Mouse (Mus musculus): ENCODE measurements around the gene Galnt14.

Galnt14 gene

DNA sequence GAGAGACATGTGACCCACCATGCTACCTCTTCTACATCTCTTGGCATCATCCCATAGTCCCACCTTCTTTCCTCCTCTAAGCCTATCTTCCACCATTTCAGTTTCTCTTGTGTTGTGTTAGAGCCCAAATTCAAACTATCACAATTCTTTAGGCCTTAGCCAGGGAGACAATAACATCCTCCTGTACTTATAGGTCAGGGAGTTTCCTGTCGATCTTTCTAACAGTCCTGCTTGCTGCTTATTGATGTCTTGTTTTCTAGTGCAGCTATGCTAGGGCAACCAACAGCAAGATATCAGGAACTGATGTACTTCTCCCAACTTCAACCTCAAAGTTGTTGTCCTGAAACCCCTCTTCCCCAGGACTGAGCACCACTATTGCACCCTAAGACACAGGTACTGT is 195.4 kb downstream of the Galnt14 start:
- in situ Hi-C loops (cut with MboI; ENCODE audit: low sequenced_read_pairs): no loop called here

DNA sequence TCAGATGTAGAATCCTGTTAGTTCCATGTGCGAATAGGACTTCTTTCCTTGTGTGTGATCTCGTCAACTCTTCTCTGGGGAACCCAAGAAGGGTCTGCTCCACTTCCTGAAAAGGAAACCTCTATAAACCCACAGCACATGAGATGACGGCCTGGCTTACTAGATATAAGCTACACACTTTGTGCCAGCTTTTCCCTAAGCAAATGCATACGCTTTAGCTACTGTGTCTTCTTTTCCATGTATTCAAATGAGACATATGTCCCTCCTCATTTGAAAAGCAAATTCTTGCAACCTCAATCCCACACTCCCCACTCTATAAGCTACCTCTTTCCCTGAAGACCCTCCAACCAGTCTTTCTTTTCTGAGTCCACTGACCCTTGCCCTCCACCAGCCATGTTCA is 196.0 kb downstream of the Galnt14 start:
- in situ Hi-C loops (cut with MboI; ENCODE audit: low sequenced_read_pairs): no loop called here

DNA sequence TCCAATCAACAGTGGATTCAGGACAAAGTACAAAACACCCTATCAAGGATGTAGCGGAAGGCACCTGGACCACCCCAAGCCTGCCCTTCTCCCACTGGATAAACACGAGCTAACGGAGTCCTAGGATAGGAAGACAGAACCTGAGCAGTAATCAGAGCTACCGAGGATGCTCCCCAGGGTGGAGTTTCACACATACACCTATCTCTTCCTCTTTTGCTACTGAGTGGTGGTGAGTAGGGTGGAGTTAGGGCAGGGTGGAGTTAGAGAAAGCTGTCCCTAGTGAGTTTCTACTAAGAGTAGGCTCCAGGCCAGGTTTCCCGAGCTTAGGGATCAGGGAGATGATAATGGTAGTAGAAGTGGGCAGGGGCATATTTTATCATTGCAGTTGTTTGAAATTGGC is 197.4 kb downstream of the Galnt14 start:
- in situ Hi-C loops (cut with MboI; ENCODE audit: low sequenced_read_pairs): no loop called here

DNA sequence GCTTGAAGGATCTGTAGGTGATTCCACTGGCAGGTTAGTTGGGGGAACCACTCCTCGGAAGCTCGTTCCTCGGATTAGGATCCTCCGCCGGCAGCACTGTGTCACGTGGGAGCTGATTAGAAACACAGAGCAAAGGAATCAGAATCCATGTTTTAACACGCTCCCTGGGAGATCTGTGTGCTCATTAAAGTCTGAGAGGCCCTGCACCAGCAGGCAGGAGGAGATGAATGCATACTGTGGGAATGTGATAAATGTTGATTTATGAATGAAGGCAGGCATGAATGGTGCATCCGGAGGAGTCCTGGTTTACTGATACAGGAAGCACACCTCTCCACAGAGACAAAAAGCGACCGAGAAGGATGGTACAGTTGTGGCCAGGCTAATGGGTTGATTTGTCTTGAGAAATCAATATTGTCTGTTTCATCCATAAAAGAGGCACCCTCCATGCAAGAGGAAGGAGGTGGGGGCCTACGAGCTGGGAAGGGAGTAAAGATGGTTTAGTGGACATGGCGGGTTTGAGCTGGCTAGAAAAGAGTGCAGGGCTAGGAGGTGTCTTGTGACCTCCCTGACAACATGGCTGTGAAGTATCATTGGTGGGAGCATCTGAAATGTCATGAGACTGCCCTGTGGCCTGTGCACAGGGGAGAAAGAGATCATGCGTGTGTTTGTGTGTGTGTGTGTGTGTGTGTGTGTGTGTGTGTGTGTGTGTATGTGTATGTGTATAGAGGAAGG is 202.3 kb downstream of the Galnt14 start:
- in situ Hi-C loops (cut with MboI; ENCODE audit: low sequenced_read_pairs): no loop called here

DNA sequence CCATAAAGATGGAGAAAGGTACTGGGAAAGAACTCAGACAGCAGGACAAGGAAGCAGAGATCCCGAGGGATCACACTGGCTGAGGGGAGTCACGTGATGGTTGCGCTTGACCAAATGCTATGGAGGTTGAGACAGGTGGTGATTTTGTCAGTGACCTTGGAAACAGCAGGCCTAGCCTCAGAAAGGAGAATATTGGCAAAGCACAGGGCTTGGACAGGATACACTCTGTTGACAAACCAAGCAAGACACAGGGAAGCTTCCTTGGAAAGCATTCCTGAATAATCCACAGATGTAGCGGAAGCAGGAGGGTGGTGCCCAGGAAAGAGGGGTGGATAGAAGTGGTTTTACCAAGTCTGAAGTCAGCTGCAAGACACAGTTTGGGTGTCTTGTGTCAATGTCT is 206.1 kb downstream of the Galnt14 start:
- in situ Hi-C loops (cut with MboI; ENCODE audit: low sequenced_read_pairs): no loop called here

DNA sequence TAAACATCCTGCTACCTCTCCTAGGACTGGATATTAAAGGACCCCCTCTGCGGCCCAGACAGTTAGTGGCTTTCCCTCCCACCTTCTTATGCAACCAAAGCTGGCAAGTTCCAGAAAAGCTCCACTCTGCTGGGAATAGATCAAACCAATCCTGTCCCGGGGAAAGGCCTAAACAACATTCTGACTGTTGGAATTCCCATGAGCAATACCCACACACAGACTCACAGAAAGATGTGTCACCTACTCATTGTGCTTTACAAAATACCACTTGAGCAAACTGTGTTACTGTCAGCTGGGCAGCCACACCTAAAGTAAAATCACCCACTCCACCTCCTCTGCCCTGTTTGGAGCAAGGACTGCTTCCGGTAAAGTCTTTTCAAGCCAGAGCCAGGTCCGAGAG is 207.6 kb downstream of the Galnt14 start:
- in situ Hi-C loops (cut with MboI; ENCODE audit: low sequenced_read_pairs): no loop called here

DNA sequence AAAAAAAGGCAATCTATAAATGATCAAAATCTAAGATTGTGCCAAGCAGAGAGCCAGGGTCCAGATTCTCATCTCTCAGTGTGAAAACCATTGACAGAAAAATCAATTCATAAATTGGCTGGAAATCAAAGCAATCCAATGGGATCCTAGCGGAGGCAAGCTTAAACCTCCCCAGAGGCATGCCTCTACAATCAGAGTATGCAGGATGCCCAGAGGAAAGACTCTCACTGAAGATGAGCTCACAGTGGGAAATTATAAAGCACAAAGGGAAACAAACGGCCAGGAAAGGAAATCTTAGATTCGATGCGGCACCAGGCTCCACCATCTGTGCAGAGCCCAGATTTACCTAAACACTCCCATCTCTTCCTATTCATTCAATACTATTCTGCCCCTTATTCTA is 220.7 kb downstream of the Galnt14 start:
- in situ Hi-C loops (cut with MboI; ENCODE audit: low sequenced_read_pairs): no loop called here

DNA sequence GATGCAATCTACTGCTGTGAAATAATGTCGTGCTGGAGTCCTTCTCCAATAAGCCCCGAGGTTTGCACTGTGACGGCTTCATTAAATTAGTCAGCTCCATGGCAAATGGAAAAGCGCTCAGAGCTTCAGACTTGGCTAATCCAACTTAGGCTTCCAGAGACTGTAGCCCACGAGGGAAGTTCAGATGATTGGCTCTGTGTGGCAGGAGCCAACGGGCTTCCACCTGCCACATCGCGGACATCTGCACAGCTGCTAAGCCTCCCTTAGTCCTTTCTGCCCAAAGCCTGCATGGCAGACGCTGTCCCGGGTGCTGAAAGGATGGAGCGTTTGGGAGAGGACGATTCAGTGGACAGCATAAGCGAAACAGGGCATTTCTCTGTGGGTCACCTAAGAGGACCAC is 222.5 kb downstream of the Galnt14 start:
- in situ Hi-C loops (cut with MboI; ENCODE audit: low sequenced_read_pairs): no loop called here

DNA sequence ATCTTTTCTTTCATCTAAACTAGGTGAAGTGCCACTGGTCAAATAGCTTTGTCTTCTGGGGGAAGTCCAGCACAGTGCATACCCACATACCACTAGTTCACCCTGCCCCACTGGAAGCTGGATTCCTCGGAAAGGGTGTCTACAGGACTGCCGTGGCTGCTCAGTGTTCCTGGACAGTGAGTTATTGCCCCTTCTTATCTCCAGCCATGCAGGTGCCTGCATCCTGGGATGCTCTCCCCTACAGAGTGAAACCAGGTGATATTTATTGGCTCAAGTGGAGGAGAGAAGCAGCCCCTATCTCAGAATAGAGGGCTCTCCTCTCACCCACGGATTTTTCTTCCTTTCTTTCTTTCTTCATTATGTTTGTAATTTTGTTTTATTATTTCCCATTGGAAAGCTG is 222.9 kb downstream of the Galnt14 start:
- in situ Hi-C loops (cut with MboI; ENCODE audit: low sequenced_read_pairs): no loop called here

DNA sequence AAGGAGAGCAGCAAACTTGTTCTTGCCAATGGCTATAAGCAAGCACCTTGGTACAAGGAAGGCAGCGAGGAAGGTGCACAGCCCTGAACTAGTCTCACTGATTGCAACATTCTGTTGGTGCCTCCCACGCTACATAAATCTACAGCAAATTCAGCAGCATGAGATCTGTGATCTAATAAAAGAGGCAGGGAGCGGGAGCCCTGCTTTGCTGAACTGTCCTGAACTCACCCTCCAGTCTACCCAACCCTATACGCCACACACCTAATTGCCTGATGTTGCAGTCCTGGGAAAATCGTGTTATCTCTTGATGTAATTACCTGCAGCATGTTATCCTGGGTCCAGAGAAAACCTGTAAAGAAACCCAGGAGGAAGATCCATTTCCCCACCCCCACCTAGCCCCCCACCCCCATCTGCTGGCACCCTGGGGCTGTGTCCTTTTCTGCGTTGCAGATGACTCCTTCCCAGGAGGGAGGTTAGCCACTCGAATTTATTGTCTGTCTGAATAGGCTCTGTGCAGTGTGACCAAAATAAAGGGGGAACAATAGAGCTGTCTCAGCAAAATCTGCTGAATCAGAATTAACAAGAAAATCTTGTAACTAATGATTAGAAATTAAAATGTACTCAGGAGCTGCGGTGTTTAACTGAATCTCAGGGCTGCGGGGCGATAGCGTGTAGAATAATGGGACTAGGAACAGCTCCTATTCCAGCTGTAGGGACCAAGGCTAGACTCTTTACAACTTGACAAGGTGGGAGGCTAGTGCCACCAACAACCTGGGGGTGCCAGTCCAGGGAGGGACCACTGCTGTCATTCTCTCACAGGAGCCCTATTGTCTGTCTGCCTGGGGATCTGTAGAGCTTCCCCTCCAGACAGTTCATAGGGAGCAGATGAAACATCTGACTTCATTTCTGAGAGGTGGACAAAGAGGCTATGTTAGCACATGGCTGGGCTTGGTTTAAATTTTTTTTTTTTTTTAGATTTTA is 232.9 kb downstream of the Galnt14 start:
- in situ Hi-C loops (cut with MboI; ENCODE audit: low sequenced_read_pairs): no loop called here

DNA sequence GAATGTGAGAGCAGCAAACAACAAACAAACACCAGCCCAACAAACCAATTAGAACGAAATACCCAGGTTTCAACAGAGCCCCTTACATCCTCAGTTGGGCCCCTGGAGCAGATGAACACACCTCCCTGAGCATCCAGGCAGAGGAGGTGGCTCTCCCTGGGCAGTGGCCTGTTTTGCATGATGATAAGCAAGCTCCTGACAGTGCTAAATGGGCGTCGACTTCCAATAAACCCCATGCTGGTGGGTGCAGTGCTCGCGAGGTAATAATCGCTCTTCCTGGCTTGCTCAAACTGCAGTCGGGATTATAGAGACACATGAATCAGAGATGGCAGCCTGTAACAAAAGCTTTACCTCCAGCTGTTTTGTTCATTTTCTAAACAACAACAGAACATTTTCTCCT is 235.9 kb downstream of the Galnt14 start:
- in situ Hi-C loops (cut with MboI; ENCODE audit: low sequenced_read_pairs): no loop called here

DNA sequence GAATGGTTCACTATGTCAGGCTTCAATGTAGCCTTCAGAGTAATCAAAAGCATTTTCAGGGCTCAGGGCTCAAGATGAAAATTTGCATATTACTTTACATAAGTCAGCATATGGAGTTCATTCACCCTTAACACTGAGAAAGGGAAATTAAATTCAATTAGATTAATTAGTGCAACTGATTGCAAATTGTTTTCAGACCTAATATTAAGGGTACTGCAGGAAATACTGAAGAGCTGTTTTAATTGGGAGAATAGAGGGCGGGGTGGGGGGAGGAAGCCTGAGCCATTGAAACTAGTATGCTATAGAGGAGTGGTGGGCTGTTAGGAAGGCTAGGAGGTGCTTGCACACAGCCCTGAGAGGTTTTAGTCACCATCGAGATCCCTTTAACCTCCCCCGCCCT is 237.2 kb downstream of the Galnt14 start:
- in situ Hi-C loops (cut with MboI; ENCODE audit: low sequenced_read_pairs): no loop called here

DNA sequence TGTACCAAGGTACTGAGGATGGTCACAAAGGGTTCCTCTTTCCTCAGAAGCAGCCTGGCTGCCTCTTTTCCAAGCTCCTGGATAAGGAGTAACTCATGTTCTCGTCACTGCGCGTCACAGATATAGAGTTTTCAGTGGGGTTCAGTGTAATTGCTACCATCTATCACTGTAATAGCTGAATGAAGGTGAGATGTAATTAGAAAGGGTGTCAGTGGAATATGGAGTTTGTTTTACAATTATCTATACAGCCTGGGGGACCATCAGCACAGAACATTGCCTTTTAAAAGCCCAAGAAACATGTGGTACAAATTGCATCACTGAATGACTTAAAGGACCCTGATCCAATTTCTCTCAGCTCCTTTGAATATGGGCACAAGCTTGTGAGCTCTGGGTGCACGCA is 249.4 kb downstream of the Galnt14 start:
- in situ Hi-C loops (cut with MboI; ENCODE audit: low sequenced_read_pairs): no loop called here

DNA sequence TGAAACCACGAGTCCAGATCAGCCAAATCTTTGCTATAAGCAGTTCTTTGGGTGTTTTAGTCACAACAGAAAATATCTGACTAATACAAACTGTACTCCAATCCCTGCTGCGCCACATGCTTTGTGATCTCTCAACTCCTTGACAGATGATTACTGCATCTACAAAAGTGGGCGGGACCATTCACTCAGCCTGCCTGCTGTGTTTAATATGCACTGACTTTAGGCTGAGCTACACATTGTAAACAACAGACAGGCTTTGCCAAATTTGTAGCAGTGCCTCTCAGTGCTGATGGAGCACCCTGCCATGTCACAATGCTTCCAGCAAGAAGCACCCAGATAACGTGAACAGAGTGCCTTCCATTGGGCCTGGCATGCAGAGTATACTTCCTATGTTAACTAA is 251.5 kb downstream of the Galnt14 start:
- in situ Hi-C loops (cut with MboI; ENCODE audit: low sequenced_read_pairs): no loop called here

DNA sequence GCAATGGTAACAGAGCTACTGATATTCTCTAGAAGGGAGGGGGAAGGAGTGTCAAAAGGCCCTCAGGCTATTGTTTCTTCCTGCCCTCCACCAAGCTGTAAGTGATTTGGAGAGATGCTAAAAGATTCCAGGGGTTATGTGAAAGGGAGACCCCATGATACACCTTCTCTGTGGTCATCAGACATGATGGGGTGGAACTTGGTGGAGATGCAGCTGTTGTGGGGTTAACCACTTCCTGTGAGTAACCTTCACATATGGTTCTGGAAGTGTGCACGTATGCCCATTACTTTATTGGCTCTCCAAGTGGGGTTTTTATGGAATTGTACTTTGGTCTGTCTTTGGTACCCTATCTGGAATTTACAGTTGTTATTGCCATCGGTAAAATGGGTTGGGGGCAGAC is 253.7 kb downstream of the Galnt14 start:
- in situ Hi-C loops (cut with MboI; ENCODE audit: low sequenced_read_pairs): no loop called here

DNA sequence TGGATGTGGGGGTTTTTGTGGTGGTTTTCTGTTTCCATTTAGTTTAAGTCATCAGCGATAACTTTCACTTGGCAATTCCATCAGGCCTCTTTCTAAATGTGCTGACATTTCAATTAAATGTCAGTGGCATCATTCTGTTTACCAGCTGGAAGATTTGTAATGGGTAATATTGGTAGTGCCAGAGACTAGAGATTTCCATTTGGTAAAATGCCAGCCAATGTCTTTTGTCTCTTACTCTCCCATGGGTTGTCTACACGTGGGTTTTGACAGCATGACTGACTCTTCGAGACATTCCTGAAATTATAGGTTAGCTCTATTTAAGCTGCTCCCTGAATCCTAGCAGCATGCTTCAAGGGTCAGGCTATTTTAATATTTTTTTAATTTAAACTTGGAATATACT is 256.6 kb downstream of the Galnt14 start:
- in situ Hi-C loops (cut with MboI; ENCODE audit: low sequenced_read_pairs): no loop called here

DNA sequence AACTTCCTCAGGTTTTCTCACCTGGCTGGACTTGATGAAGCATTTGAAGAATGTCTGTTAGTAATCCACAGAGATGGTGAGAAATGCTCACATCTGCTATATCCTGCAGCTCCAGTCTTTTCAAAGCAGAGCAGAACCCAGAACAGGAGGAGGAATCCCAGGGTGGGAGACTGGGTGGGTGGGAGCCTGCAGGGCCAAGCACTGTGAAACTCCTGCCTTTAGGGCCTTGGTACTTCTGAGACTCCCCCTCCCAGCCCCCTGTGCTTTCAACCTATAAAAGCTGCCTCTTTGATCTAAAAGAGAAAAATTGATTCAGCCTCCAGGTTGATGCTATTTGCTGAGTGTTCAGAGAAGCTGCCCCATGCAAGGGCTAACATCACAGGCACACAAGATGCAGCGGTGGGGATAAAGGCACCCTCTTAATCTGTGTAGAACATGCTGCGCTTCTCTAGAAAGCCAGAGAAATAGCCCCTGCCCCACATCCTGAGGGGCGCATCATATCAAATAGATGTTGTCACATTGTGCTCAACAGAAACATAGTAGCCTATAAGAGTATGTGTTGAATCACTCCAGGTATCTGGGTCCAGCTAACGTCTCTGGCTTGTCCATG is 258.0 kb downstream of the Galnt14 start:
- in situ Hi-C loops (cut with MboI; ENCODE audit: low sequenced_read_pairs): no loop called here

DNA sequence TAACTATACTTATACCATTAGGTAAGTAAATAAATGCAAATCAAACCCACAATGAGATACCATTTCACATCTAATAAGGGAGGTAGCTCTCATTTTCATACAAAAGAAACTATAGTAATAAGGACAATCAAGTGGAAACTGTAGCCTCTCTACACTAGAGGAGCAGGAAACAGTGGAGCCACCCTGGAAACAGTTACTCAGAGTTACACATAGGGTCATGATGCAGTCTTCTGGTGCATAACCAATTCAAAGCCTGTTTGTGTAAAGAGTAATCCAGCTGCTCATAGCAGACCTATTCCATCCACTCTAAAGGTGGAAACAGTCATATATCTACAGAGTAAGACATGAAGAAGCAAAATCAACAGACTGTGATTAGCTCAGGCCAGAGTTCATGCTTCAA is 261.1 kb downstream of the Galnt14 start:
- in situ Hi-C loops (cut with MboI; ENCODE audit: low sequenced_read_pairs): no loop called here
